In genomic region chr11:22269173-22269572, GRCm38 (mm10) we compare ENCODE assay signal across 15 mouse cellular contexts.
"Had no signal": no experiment of that assay in that cellular context is flagged by ENCODE, and none has a peak within 500 bp of the region (broad histone marks: within the 10 kb centered on the region; RNA-seq: fewer than 3 reads in every experiment).

No protein-coding gene starts in this region.

- H3K4me3 ChIP-seq: hindbrain, embryonic 13.5 days; kidney, embryonic 15.5 days; limb, embryonic 10.5 days; limb, embryonic 13.5 days; liver, embryonic 13.5 days had no signal

- H3K4me2 ChIP-seq: hindbrain, embryonic 13.5 days; kidney, embryonic 15.5 days; limb, embryonic 13.5 days; liver, embryonic 13.5 days had no signal

- H3K9me3 ChIP-seq: hindbrain, embryonic 13.5 days; kidney, embryonic 15.5 days; limb, embryonic 10.5 days; limb, embryonic 13.5 days; liver, embryonic 13.5 days had no signal

- DNase-seq: kidney, adult 8-10 months; kidney, postnatal 14 days; kidney, postnatal 4 days; liver, embryonic 13.5 days; lung, adult 2 months; lung, postnatal 14 days; lung, postnatal 4 days; thymus, adult 18-20 months; thymus, postnatal 36 days had no signal

- H3K27me3 ChIP-seq: hindbrain, embryonic 13.5 days; kidney, embryonic 15.5 days; limb, embryonic 13.5 days; liver, embryonic 13.5 days had no signal

- H3K27ac ChIP-seq: hindbrain, embryonic 13.5 days; kidney, embryonic 15.5 days; limb, embryonic 10.5 days; limb, embryonic 13.5 days; liver, embryonic 13.5 days had no signal

- ATAC-seq: hindbrain, embryonic 16.5 days; intestine, postnatal 0 days had no signal

- H3K4me1 ChIP-seq: limb, embryonic 10.5 days had no signal

- H3K9ac ChIP-seq: hindbrain, embryonic 13.5 days; kidney, embryonic 15.5 days; limb, embryonic 13.5 days; liver, embryonic 13.5 days had no signal

- H3K36me3 ChIP-seq: hindbrain, embryonic 13.5 days; kidney, embryonic 15.5 days; limb, embryonic 10.5 days; limb, embryonic 13.5 days; liver, embryonic 13.5 days had no signal
